Mouse (Mus musculus) gastrocnemius, adult 2 months (tissue): Measurements from ENCODE around the gene Tmem45a2. TPM values are rescaled to one million over a fixed set of nuclear protein-coding genes. Genes with fewer than 3 reads are reported as not detected.

ENCODE experiments used
- DNase-seq: peaks from one replicate; pipeline ENCODE4 v3.0.0; 2022
- H3K27ac ChIP-seq: fragments of 200-600 bp; 2 replicates; pipeline ENCODE4 v1.8.1; 2022; ENCODE audit warnings: mild to moderate bottlenecking
- H3K4me3 ChIP-seq: fragments of 200-600 bp; 2 replicates; pipeline ENCODE4 v1.8.1; 2022; ENCODE audit warnings: mild to moderate bottlenecking, moderate library complexity
- CTCF ChIP-seq: fragments of 200-600 bp; IDR thresholded peaks from 2 replicates; pipeline ENCODE4 v1.8.1; 2022; ENCODE audit warnings: antibody characterized with exemption, mild to moderate bottlenecking, moderate library complexity
- intact Hi-C: fragments of 180-260 bp; cut with DNase I; formaldehyde crosslinking; loops from one replicate; pipeline ENCODE4 v1.15.1; 2025
- long read RNA-seq, 2 experiments: library from polyadenylated mRNA; stranded (forward); transcript quantifications; one replicate each; pipeline ENCODE4 v2.0.0; 2021
- total RNA-seq, 2 experiments: library from RNA; stranded (reverse); gene quantifications; 2 replicates each; pipeline ENCODE4 v1.2.3; 2021

Gene Tmem45a2
- total RNA-seq = not detected
- long read RNA-seq, experiment 1 = 0 reads
- long read RNA-seq, experiment 2 = 0 reads

DNA sequence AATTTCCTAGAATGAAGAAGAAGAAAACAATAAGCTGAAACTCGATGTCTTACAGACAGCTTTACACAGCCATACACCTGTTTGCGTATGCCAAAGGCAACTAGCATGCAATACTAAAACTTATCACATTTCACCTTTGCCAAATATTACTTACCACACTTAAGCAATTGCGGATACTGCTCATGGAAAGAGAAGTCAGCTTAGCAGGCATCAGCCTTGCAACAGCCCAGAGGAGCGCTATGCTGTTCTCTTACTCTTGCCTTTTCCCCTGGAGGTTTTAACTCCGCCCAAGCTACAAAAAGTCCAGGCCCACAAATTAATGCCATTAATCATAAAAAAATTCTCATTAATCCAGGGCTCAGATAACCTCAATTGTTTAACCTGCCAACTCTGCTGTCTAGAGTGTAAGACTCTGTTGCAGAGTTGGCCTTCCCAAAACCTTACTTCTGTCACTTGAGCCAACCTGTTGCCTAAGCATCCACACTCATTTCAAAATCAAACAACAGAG, at the start of gene Tmem45a2:
Gene Tmem45a2, minus strand, starts transcription at position 241 of the 508 bp plus-strand sequence.
- DNase-seq = no peak
- H3K27ac ChIP-seq = no peak within 1 kb of the TSS
- no peak for TF ChIP-seq CTCF
- no peak within 1 kb of the TSS for H3K4me3 ChIP-seq
- intact Hi-C loops = no loop called here

DNA sequence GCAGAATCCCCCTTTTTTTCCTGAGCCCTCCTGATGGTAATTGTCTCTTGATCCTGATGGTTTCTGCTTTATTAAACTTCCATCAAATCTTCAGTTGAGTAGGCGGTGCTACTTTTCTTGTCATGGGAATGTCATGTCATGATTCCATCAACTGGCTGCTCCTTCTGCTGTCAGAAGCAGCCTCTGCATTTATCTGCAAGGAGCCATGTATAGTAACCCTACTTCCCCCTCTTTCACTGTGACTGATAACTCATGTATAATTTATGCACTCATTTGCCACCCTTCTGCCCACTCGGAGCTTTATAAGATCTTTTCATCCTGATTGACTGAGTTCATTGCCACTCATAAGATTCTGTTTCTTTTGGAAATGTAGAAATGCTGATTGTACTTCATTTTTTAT, 46.4 kb upstream of the Tmem45a2 start:
- Histone ChIP-seq H3K4me3 (no peak overlapping the region), H3K27ac (no peak overlapping the region)
- intact Hi-C loops = no loop called here
- DNase-seq = no peak
- no peak for TF ChIP-seq CTCF

DNA sequence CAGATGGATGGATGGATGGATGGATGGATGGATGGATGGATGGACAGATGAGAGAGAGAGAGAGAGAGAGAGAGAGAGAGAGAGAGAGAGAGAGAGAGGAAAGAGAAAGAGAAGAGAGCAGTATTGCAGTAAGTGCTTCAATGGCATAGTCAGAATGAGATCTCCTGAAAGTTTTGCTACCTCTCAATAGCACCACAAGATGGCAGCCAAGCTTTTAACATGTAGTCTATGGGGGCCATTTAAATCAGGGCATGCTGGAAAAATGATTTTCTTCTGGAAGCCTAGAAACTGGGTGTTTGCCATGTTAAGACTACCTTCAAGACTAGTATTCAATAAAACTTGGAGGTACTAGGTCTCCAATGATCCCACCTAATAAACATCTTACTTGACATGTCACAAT, 44.9 kb upstream of the Tmem45a2 start:
- intact Hi-C loops = no loop called here
- Histone ChIP-seq H3K27ac (no peak overlapping the region), H3K4me3 (no peak overlapping the region)
- TF ChIP-seq CTCF = peak; percentile 21; the same call in 1 of the 2 replicates
- no peak for DNase-seq

DNA sequence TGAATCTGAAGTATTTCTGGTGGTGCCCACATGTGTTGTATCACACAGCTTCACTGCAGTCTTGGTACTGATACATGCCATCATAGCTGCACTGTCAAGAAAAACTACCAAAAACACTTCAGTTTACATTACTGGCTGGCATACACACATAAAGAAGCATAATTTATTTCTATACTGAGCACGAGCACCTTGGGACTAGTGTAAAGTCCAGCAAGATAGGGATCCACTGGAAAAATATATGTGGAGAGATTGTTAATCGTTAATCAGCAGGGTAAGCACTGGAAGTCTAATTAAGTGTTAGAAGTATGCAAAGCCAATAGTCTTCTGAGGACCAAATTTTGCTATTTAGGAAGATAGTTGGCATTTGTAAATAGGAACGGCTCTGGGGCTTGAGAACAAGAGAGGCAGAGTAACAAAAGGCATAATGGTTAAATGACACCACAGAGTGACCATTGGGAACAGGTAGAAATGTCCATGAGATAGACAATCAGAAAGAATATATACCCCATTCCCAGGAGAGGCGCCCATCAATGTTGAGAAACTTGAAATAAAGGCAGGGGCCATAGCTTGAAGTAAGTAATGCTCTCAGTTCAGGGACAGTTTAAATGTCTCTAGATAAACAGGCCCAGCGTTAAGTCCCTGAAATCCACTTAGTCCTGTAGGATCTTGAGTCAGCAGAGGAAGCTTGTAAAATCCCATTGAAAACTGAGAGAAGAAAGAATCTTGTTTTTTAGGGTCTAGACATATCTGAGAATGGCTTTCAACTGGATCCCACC, 35.2 kb upstream of the Tmem45a2 start:
- no peak overlapping the region for H3K27ac ChIP-seq
- no peak for TF ChIP-seq CTCF
- no peak overlapping the region for H3K4me3 ChIP-seq
- DNase-seq = no peak
- intact Hi-C loops = no loop called here

DNA sequence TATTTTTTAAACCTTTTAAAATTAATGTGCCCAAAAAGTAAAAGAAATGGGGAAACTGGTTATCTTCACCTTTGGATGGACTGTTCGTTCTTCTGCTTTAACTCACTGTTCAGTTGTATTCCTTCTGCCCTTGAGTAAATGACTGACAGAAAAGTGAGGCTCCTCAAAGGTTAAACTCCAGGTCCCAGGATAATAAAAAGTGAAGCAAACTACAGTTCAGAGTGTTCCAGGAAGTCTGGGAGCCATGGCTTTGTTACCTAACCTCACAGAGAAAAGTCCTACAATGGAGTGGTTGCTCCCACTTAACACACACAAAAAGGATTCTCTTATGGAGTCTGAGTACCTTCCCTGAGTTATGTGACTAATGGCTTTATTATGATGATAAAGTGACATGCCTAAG, 30.0 kb upstream of the Tmem45a2 start:
- intact Hi-C loops = no loop called here
- H3K4me3 ChIP-seq = no peak overlapping the region
- no peak overlapping the region for H3K27ac ChIP-seq
- no peak for TF ChIP-seq CTCF
- no peak for DNase-seq

DNA sequence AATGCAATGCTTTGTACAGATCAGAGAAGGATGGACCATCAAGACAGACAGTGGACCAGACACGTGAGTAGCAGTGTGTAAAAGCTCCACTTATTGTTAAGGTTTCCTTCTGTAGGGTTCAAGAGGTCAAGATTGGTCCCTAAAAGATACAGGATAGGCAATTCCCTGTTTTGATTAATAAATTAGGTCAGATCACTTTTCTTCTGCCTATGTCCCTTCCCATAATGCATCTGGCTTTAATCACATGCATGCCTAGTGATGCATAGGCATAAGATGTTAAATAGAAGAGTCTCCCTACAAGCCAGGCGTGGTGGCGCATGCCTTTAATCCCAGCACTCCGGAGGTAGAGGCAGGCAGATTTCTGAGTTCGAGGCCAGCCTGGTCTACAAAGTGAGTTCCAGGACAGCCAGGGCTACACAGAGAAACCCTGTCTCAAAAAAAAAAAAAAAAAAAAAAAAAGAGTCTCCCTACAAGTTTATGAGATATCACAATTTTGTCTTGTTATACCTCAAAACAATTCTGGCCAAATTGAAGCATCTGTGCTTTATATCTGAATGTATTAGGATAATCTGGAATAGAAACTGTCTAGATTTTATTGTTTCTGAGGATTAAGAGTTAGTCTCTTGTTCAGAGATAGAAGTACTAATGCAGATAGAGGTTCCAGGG, 28.5 kb upstream of the Tmem45a2 start:
- intact Hi-C loops = loop anchor here (10.0 kb wide), 1 partner anchor 325 kb away; no protein-coding TSS in a partner anchor
- no peak for DNase-seq
- no peak for TF ChIP-seq CTCF
- no peak overlapping the region for H3K27ac ChIP-seq
- no peak overlapping the region for H3K4me3 ChIP-seq

DNA sequence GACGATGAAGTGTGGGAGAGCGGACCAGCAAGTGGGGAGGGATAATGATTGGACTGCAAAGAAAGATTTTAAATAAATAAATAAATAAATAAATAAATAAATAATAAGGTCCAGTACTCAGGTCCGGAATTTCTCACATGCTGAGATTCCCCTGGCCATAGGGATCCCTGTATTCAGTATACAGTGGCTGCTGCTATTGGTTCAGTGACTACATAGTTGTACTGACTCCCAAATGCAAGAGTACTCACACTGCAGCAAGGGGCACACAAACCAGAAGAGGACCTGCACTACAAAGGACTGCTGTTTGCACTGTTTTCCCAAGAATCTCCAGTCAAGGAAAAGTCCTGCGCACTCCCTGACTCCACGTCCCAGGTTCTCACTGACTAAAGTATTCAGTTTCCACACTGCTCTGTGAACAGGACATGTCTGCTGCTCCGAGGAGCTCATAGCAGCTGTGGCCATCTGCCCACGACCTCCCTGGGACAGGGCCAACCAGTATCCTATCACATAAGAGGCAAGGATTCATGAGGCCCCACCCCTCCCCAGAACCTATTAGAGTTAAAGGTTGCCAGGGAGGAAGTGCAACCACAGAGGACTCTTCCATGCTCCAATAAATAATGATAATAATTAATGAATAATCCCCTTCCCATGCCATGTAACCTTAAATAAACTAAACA, 27.4 kb upstream of the Tmem45a2 start:
- no peak for TF ChIP-seq CTCF
- Histone ChIP-seq H3K27ac (no peak overlapping the region), H3K4me3 (no peak overlapping the region)
- intact Hi-C loops = loop anchor here (10.0 kb wide), 1 partner anchor 324 kb away; no protein-coding TSS in a partner anchor
- DNase-seq = no peak

DNA sequence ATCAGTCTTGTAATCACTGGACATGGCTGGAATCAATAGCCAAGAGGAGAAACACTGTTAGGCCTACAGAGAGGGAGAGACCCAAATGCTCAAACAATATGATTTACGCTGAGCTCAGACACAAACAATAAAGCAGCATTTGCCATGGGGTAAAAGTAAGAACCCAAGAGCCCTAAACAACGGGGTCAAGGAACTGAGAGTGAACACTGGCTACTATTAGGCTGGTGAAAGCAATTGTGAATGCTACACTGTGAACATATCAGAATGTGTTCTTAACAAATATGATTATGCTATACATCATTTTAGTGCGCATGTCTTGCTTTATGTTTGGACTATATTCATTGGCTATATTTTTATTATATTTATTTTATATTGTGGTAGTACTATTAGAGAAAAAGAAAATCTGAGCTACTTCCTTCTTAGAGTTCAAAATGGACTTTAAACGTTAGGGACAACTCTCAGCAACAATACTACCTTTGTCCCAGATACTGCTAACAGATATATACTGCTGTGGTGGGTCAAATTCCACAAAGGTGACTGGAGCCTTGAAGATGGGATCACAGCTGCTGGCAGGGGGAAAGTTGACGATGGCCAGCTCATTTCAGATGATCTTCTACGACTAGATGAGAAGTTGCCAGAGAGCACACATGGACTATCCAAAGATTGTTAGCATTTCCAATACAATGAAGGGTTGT, 21.9 kb upstream of the Tmem45a2 start:
- Histone ChIP-seq H3K27ac (no peak overlapping the region), H3K4me3 (no peak overlapping the region)
- TF ChIP-seq CTCF = no peak
- intact Hi-C loops = loop anchor here (10.0 kb wide), 1 partner anchor 318 kb away; no protein-coding TSS in a partner anchor
- DNase-seq = no peak

DNA sequence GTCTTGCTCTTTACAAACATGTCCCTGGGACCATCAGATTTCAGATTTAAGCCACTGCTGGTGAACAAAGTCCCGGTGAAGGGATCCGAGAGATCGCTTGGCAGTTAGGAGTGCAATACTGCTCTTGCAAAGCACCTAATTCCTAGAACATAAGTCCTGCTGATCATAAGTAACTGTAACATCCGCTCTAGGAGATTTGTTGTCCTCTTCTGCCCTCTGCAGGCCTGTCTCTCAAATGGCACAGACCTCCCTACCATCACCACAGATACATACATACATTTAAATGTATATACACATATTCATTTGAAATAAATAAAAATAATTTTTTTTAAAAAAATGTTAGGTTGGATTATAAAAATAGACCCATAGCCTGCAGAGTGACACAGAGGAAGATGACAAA, 21.3 kb upstream of the Tmem45a2 start:
- DNase-seq = peak; percentile 25
- Histone ChIP-seq H3K27ac (no peak overlapping the region), H3K4me3 (no peak overlapping the region)
- peak; percentile 69 for TF ChIP-seq CTCF
- intact Hi-C loops = loop anchor here (10.0 kb wide), 1 partner anchor 318 kb away; no protein-coding TSS in a partner anchor

DNA sequence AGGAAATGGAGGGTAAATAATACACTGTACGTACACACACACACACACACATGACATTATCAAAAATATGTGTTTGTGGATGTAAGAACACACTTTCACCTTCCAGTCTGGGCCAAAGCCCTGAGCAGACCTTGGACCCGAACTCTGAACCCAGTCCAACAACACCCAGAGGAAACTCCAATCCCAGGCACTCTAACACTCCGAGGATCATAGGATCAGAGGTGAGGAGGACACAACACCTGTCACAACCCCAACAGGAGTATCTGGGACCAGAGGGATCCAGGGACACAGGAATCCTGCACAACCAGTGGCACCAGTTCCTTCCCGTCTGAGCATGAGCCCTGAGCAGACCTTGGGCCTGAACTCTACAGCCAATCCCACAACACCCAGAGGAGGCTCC, 8.4 kb upstream of the Tmem45a2 start:
- Histone ChIP-seq H3K4me3 (no peak overlapping the region), H3K27ac (no peak overlapping the region)
- DNase-seq = no peak
- intact Hi-C loops = no loop called here
- TF ChIP-seq CTCF = no peak

DNA sequence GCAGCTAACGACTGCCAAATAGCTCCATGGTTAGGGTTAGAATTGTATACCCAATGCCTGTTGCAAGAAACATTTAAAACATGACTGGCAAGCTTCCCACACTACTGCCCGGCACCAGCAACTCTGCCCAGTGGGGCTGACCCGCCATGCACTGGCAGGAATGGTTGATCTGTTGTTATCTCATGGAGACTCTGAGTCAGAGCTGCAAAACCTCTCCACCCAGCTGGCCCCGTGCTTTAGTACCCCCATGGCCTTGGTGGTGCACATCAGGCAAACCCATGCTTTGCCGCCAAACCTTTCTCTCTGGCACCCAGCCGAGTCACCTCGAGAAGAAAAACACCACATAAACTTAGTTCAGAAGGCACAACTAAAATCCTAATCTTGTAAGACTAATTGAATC, 4.8 kb upstream of the Tmem45a2 start:
- intact Hi-C loops = no loop called here
- Histone ChIP-seq H3K4me3 (no peak overlapping the region), H3K27ac (no peak overlapping the region)
- no peak for DNase-seq
- no peak for TF ChIP-seq CTCF

DNA sequence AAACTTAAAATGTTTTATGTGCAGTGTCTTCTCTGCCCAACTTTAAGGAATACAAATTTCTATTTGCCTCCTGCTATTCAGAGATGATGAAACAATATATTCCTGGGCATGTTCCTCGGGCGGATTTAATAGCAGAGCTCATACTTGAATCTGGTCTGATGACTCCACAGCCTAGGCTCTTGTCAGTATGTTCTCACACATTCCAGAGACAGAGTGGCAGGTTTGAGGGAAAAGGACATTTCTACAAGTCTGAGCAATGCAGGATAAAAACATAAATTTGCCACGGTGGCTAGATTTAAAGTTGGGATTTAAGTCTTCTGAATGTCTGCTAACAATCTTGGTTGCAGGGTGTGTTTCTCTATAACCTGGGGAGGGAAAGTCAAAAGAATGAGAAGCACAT, 9.1 kb downstream of the Tmem45a2 start:
- intact Hi-C loops = no loop called here
- Histone ChIP-seq H3K4me3 (no peak overlapping the region), H3K27ac (no peak overlapping the region)
- no peak for DNase-seq
- TF ChIP-seq CTCF = no peak
